Mouse (Mus musculus) kidney, adult 2 months (tissue): ENCODE measurements at regions not wholly inside any gene's neighbourhood (a gene's known extent, or its start where the extent isn't known, plus 50 kb on each side); places are given as distances from the start of the nearest gene placed in this dataset.

Source experiments
- CTCF ChIP-seq: fragments of 200-500 bp; conservative IDR thresholded peaks from 2 replicates; pipeline ENCODE4 v1.5.1; 2011; ENCODE audit warnings: low read depth, mild to moderate bottlenecking, control low read depth, low read length, moderate library complexity, mixed read lengths; ENCODE audit not compliant: insufficient read depth, insufficient read length
- POLR2A ChIP-seq: fragments of 200-500 bp; IDR thresholded peaks from one replicate; pipeline ENCODE4 v1.6.1; 2011; ENCODE audit warnings: low read depth, low read length, control low read depth

GRCm38 (mm10) chr11:18151788-18152563 lies 198.3 kb upstream of the Etaa1 start:
- peak; percentile 60 for TF ChIP-seq CTCF
- TF ChIP-seq POLR2A: no peak
